Mouse (Mus musculus): ENCODE results near the gene Nup153.

- TF ChIP-seq CTCF (IDR thresholded peaks at IDR 0.05; ENCODE audit: control insufficient read depth, insufficient read depth, insufficient read length) (no peak), USF1 (IDR thresholded peaks at IDR 0.05; ENCODE audit: low read depth) (no peak), MAX (IDR thresholded peaks at IDR 0.05) (no peak), CEBPB (IDR thresholded peaks at IDR 0.05; ENCODE audit: low read depth) (no peak), FOSL1 (IDR thresholded peaks at IDR 0.05; ENCODE audit: insufficient read depth, low read length, poor library complexity, severe bottlenecking) (no peak), MYOG (IDR thresholded peaks at IDR 0.05; ENCODE audit: control insufficient read depth, extremely low read depth, insufficient read length) (no peak)
Observed at GRCm38 (mm10) chr13:46695296-46695908, 32.3 kb downstream of the Nup153 start.

All from C2C12 (cell line).